Mouse (Mus musculus): ENCODE results near the gene Mtmr3.

Mtmr3 gene

DNA sequence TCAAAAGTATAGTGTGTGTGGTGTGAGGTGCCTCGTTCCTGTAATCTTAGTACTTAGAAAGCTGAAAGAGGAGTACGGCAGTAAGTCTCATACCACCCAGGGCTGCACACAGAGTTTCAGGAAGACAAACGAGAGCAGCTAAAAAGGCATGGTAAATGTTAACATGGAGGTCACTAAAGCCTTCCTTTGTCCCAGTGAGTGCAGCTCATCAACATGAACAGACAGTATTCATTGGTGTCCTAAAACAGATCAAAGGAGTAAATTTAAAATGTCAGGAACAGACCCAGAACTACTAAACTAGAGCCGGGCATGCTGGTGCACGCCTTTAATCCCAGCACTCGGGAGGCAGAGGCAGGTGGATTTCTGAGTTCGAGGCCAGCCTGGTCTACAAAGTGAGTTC lies 75.7 kb downstream of the Mtmr3 start:
- DNase-seq (ENCODE audit: low read depth, low spot score), result no peak

DNA sequence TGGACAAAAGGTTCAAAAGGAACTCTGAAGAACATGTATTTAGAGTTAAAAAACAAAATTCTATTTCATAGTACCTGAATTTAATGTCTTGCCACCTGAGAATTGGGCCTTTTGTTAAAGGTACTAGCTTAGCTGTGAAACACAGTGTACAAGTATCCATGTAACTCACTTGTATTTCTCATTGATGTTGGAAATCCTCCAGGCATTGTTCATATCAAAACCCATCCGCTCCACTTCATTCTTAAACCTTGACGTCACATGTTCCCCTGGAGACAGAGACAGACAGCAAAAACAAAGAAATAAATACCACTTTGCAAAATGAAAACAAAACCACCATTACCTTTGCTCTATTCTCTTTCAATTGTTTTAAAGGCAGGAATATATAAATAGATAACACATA lies 87.2 kb downstream of the Mtmr3 start:
- no peak for DNase-seq (ENCODE audit: low read depth, low spot score)

DNA sequence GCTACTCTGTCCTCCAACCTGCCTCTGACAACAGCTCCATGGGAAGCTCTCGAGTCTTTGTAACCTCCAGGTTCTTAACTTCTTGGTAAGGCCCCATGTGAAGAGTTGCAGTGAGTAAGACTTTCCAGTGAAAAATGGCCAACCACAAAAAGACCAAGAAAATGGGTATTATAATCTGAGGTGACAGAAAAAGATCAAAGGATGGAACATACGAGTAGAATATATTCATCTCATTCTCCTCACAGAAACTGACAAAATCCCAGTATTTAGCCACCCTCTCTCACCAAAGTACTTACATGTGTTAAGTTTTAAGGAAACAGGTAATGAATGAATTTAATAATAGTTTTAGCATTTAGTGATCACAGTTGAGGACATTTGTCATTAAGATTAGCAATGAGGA lies 88.2 kb downstream of the Mtmr3 start:
- DNase-seq (ENCODE audit: low read depth, low spot score), result no peak

DNA sequence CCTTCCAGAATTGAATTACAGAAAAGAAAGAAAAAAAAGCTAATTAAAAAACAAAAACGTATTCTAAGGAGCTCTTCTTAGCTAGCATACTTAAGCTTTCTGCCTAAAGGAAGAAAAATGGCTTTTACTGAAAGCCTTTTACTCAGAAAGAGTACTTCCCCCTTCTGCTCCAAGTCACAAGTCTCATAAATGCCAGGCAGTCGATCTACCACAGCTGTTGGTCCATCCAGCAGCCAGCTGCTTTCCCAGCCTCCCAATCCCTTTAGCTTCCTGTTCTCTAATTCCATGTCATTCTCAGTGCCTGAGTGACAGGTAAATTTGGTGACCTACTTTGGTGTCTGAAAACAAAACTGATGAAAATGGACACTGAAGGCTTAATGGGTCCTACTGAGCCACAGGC lies 92.5 kb downstream of the Mtmr3 start:
- no peak for DNase-seq (ENCODE audit: low read depth, low spot score)

DNA sequence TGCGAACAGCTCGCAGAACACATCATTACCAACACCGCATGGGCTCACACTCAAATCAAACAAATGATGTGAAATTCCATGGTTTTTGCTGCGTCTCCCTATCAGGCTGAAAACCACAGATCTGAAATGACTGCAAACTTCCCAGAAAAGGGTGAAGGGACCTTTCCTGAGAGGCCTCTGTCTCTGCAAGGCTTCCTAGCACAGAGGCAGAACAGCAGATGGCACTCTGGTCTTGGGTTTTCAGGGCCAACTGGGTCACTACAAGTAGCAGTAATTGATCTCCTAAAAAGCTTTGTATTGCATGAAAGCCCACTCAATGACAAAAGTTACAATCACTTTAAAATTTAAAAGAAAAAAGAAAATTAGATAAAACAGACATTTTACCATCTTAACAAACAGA lies 93.8 kb downstream of the Mtmr3 start:
- no peak for DNase-seq (ENCODE audit: low read depth, low spot score)

DNA sequence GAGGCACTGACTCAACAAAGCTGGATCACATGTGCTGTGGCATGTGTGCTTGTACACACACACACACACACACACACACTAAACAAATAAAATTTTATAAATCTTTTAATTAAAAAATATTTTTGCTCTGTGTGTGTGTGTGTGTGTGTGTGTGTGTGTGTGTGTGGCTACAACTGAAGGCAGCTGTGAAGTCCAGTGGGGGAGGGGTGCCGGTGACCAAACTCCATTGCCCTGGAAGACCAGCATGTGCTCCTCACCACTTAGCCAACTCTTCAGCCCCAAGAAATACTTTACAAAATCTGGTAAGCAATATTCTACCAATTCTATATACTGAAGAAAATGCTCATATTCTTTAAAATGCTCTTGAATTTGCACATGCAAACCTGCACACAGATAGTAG lies 94.4 kb downstream of the Mtmr3 start:
- no peak for DNase-seq (ENCODE audit: low read depth, low spot score)

DNA sequence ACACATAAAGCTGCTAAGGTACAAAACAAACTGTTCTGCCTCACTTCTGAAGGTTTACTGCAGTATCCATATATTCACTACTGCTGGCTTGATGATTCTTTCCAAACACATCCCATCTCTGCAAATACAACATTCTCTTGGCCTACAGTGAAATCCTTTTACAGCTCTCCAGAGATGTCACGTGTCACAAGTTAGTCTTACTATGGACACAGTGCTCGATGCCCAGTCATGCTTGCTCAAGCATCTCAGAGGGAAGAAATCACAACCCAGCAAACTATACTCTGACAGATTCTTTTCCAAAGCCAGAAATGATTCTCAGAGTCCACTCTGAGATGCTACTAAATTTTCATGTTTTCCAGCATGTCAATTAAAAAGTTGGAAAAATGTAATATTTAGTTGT lies 95.2 kb downstream of the Mtmr3 start:
- no peak for DNase-seq (ENCODE audit: low read depth, low spot score)

DNA sequence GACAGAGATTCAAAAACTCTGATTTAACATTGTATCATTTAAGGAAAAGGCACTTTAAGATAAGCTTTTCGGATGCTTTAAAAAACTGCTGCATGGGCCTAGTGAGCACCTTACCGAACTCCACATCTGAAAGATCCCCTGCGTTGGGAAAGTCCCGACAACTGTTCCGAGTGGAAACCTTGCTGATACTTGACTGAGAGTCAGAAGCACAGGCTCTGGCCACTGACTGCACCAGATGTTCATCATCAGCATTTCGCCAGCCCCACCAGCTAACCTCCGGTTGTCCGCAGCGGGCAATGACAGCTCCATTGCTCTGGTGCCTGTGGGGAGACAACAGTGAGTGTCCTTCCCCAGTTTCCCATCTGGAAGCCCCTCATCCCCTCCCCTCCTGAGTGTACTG lies 95.9 kb downstream of the Mtmr3 start:
- DNase-seq (ENCODE audit: low read depth, low spot score), result no peak

DNA sequence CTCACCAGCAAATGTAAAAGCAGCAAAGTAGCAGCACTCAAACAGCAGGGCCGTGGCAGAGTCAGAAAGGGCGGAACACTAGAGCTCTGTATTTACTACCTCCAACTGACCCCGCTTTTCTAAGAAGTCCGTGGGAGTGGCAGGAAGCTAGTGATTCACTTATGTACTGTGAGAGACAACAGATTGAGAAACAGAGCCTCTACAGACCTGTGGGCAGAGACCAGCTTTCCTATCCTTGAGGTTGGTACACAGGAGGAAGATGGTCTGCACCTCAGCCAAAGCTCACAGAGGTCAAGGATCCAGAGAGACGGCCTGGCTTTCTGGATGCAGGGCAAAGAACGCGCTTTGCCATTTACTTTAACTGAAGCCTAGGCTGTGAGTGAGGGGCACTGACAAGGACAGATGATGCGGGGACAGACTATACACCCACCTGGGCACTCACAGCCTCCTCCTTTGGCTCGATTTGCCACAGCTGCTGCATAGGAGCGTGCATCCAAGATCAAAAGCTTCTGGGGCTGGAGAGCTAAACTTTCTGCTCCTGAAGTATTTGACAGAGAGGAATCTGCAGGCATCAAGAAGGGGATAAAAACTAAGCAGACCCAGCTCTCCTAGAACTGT lies 97.1 kb downstream of the Mtmr3 start:
- DNase-seq (ENCODE audit: low read depth, low spot score), result no peak

DNA sequence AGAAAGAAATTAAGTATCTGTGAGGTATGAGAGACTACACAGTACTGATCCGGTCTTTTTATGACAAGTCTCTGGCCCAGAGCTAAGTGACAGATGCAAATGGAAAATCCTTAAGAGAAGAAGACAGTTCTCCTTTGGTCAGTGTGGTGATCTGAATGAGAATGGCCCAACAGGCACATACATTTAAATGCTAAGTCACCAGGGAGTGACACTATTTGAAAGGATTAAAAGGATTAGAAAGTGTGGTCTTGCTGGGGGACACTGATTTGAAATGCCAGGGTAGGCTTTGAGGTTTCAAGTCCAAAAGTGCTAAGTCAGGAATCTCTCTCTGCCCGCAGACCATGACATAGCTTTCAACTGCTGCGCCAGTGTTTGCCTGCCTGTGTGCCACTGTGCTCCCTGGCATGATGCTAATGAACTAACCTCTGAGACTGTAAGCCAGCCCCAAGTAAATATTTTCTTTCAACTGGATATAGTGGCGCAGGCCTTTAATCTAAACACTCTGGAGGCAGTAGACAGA lies 99.6 kb downstream of the Mtmr3 start:
- no peak for DNase-seq (ENCODE audit: low read depth, low spot score)

DNA sequence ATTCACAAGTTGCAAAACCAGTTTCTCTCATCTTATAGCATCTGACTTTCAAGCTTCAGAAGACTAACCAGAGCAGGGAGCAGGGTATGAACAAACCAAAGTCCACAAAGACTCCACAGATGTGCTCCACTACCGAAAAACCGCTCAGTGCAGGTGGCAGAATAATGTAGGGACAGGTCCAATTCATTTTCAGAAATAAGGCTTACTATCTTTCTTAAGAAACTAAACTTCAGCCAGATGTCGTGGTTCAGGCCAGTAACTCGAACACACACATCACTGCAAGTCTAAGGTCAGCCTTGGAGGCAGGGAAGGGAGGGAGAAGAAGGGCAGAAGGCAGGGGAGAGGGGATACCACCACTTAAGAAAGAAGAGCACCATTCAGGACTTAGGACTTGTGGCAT lies 105.5 kb downstream of the Mtmr3 start:
- no peak for DNase-seq (ENCODE audit: low read depth, low spot score)

DNA sequence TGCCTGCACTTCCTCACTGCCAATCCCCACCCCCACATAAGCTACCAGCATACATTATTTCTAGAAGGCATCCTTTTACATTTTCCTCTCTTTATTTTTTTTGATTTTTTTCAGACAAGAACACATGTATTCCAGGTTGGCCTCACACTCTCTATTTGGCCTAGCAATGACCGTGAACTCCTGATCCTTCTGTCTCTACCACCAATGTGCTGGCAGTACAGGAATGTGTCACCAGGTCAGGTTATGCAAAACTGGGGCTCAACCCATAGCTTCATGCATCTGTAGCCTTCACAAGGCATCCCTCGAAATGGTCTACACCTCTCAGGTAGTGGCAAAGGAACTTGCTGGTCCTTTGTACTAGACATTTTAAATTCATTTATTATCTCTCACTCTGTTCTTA lies 105.9 kb downstream of the Mtmr3 start:
- no peak for DNase-seq (ENCODE audit: low read depth, low spot score)

DNA sequence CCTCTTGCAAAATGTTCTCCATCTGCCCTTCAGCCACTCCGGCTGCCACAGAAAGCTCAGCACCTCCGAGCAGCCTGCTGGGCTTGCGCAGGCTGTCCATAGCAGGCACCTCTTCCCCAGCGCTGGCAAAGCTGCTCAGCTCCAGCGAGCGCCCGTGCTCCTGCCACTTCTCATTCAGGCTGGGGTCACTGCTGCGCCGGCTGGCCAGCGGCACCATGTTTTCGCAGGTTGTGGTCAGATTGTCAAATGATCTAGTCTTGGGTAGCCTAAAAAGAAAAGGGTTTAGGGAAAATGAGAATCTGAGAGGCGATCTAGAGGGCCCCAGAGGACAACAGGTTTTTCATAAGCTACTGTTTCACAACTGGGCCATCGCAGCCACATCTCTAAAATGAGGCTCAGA lies 106.3 kb downstream of the Mtmr3 start:
- DNase-seq (ENCODE audit: low read depth, low spot score), result no peak

DNA sequence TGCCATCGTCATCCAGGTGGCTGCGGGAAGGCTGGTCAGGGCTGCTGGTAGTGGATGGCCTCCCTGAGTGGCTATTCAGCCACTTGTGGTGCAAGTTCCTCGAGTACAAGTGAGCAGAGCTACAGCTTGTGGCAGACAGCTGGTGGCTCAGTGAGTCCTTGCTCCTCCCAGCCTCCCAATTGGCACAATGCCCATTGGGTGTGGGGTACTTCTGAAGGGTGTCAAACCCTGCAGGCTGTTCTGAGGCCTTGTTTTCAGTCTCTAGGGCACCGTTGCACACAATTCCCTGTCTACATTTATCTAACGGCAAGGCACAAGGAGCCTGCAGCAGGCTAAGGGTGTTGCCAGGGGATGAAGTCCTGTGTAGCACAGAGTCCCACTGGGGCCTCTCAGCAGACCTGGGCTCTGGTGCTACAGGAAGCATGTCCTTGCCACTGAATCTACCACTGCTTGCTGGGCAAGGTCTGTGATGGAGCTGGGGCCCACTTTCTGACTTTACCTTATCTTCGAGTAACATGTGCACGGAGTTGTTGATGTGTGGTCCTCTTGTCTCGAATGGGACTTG lies 107.2 kb downstream of the Mtmr3 start:
- DNase-seq (ENCODE audit: low read depth, low spot score), result peak; percentile 61

DNA sequence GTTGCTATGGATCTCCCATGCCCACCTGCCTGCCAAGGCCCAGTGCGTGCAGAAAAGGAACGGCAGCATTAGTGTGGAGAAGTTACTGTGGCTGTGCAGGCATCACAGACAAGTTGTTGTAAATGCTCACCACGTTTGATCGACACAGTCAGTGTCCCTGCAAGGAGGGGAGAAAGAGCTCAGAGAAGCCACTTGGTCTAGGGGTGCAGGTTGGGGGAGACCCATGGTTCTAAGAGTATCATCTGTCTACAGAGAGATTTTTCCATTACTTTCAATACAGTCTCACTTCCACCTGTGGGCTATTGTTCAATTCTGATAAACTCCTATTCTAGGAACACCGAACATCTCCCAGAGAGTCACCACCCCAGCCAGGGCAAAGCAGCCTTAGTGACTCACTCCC lies 110.1 kb downstream of the Mtmr3 start:
- no peak for DNase-seq (ENCODE audit: low read depth, low spot score)

DNA sequence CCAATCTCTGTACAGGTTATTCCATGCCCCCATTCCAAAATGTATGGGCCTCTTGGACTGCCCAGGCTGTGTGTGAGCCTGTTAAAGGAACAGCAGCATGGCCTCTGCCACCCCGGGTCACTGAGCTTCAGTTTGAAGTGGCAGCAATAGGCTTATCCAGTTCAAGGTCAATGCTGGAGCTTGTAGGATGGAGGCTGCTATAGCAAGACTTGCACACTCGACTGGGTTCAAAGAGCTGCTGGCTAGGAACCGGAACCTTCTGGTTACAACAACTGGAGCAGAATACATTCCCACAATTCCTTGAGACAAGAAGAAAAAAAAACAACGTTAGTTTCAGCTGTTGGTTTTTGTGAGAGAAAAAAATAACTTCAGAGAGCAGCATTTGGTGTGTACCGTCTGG lies 112.0 kb downstream of the Mtmr3 start:
- DNase-seq (ENCODE audit: low read depth, low spot score), result no peak

DNA sequence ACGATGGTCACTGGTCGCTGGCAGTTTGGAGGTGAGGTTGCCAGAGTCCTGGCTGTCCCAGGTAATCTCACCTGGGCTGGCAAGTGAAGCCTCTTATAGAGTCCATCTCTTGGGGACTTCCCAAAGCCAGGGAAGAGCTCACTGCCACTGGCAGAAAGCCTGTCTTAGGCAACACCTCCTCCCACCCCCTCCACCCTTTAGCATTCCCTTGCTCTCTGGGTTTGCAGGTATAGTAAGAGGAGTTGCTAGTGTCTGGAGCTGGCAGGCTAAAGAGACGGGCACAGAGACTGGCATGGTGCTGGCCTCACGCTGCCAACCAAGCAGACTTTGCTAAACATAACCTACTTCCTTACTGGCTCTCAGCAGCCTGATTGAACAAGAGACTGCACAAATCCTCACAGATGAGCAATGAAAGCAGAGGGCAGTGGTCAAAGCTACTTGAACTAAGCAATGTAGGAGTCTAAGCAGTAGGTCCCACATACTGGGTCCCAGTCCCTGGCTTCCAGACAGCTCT lies 118.4 kb downstream of the Mtmr3 start:
- DNase-seq (ENCODE audit: low read depth, low spot score), result no peak

DNA sequence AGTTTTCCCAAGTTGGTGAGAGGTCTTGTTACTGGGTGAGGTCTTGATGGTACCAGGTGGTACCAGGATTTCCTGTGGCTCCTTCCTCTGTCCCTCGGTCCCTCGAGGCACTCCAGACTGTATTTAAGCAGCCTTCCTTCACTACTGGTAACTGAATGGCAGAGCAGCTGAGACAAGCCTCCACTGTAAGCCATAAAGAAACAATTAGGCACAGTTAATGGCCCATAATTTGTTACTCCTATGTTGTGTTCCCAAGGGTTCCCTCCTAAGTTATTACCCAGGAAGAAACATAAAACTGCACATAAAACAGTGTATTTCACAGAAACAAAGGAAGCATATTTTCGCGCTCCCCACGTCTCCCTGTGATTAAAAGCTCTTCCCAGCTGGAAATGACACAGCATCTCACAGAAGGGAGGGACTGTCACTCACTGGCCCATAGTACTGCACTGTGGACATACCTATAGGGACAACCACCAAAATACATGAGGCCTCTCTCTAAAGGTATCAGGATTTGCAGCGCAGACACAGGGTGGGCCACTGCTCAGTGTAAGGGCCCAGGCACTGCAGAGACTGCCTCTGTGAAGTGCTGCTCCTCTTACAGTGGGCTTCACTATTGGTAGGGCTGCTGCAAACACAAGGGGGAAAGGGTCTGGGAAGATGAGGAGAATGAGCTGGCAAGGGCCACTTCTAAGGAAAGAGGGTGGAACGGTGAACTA lies 122.0 kb downstream of the Mtmr3 start:
- DNase-seq (ENCODE audit: low read depth, low spot score), result no peak

DNA sequence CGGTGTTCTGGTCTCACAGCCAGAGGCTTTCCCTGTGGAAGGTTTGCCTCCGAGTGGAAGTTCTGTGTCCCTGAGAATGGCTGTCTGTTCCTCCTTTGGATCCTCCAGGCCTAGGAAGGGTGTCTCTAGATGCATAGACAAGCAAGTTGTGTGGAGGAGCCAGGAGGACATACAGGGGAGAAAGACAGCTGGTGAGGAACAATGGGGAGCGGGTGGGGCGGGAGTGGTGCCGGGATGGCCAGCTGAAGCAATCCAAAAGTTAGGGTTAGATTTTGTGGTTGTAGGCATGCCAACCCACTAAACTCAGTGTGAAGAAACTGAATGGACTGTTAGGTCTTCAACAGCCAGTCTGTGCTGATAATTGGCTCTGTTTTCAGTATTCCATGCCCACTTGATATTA lies 122.9 kb downstream of the Mtmr3 start:
- DNase-seq (ENCODE audit: low read depth, low spot score), result no peak

DNA sequence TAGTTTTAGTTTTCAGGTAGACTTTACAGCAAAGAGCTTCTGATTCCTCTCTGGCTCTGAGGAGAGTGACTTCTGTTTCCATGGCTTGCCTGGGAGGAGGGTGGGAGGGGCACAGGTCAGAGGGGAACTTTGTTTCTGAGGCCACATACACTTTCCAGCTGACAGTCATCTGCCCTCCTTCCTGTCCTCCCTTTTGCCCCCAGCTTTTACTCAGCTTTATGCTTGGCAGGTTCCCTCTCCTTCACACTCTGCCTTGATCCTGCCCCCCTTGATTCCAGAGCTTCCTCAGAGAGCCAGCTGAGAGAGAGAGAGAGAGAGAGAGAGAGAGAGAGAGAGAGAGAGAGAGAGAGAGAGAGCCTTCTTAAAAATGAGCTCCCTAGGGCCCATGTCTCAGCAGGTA lies 123.4 kb downstream of the Mtmr3 start:
- DNase-seq (ENCODE audit: low read depth, low spot score), result no peak

DNA sequence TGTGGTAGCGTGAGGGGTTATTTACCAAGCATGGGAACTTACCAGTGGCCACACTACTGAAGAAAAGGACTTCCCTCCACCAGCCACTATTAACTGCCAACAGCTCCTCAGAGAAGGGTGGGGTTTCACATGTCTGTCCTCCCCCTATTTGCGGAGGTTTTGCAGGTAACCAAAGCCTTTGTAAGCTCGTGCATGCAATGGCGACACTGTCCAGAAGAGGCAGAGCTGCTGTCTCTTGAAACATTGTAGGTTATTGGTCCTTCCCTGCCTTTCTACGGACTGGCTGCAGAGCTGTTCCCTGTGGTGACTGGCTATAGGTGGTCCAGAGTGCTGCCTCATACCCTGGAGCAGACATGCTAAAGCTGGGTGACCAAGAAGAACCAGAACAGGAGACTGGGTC lies 125.6 kb downstream of the Mtmr3 start:
- no peak for DNase-seq (ENCODE audit: low read depth, low spot score)

DNA sequence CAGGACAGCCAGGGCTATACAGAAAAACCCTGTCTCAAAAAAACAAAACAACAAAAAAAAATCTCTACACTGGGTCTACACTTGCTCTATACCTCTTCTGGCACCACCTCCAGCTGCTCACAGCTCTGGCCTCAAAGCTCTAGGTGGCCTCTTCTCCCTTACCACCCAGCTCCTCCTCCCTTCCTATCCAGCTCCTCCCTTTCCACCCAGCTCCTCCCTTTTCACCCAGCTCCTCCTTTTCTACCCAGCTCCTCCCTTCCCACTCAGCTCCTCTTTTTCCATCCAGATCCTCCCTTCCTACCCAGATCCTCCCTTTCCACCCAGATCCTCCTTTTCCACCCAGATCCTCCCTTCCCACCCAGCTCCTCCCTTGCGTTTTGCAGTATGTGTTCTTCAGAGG lies 127.2 kb downstream of the Mtmr3 start:
- DNase-seq (ENCODE audit: low read depth, low spot score), result no peak

DNA sequence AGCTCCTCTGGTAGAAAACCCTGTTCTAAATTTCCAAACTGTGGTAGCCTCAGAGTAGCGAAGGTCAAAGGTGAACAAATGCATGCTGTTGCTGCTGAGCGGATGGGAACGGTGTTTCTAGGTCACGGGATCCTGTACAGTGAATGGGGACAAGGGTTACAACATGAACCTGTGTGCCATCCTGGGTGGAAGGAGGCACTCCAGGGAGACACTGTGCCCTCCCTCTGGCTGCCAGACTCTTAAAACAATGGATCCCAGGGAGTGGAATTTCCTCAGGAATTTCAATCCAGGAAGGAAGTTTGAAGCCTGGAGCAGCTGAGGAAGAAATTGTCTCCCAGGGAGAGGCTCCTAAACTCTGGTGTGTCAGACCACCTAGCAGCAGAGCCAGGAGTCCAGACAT lies 128.5 kb downstream of the Mtmr3 start:
- DNase-seq (ENCODE audit: low read depth, low spot score), result no peak

Measured in c-Kit-negative CD71-positive TER-119-positive erythroid progenitor cells, embryonic 14.5 days (primary cell).